Mouse (Mus musculus) testis, adult 2 months (tissue): Measurements from ENCODE around the gene G3bp1.

Experiments used
- CTCF ChIP-seq: fragments of 200-500 bp; IDR thresholded peaks from 2 replicates; pipeline ENCODE4 v1.5.1; 2012; ENCODE audit warnings: low read depth, mild to moderate bottlenecking, inconsistent platforms, low read length, moderate library complexity; ENCODE audit not compliant: control insufficient read depth, insufficient read depth, insufficient replicate concordance
- POLR2A ChIP-seq: fragments of 200-500 bp; IDR thresholded peaks from 2 replicates; pipeline ENCODE4 v1.6.1; 2012; ENCODE audit warnings: low read depth, mild to moderate bottlenecking, inconsistent platforms, low read length, moderate library complexity; ENCODE audit not compliant: control insufficient read depth

DNA sequence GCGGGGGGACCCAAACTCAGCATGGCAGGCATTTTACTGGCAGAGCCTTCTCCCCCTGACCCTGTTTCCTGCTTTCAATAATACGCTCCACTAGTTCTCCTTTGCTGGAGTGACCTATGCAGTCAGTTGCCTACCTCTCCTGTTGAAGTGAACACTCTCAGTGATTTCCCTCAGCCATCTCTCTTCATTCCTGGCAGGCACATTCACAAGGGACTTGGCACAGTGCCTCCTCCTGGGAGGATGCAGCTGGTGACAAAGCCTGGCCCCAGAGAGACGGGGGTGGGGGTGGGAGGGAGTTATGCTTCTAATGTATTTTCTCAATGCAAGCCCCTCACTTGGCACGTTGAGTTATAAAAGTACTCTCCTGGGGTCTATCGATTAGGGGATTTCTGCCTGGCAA, 63.9 kb downstream of the G3bp1 start:
- no peak for TF ChIP-seq CTCF
- TF ChIP-seq POLR2A = no peak
